Mouse (Mus musculus) intestine, postnatal 0 days (tissue): ENCODE results near the gene Slc41a2. TPM values are rescaled to one million over a fixed set of nuclear protein-coding genes. Genes with fewer than 3 reads are reported as not detected.

Source experiments
- ATAC-seq: fragments of 200-750 bp; cut with Nextera tagmentation; 2 replicates; pipeline ENCODE4 v1.8.0; 2017; ENCODE audit warnings: mild to moderate bottlenecking, moderate TSS enrichment, moderate library complexity
- H3K27ac ChIP-seq: fragments of 300-500 bp; sonication (generic); 2 replicates; pipeline ENCODE4 v1.5.1; 2014; ENCODE audit warnings: mild to moderate bottlenecking, low read depth, low read length, moderate library complexity
- H3K27me3 ChIP-seq: fragments of 300-500 bp; sonication (generic); replicated peaks from 2 replicates; pipeline ENCODE4 v1.6.1; 2014; ENCODE audit warnings: low read length, mixed read lengths; ENCODE audit not compliant: control insufficient read depth, insufficient read depth
- H3K36me3 ChIP-seq: fragments of 300-500 bp; sonication (generic); 2 replicates; pipeline ENCODE4 v1.6.1; 2014; ENCODE audit warnings: mild to moderate bottlenecking, moderate library complexity; ENCODE audit not compliant: control insufficient read depth, insufficient read depth
- H3K4me1 ChIP-seq: fragments of 300-500 bp; sonication (generic); replicated peaks from 2 replicates; pipeline ENCODE4 v1.6.1; 2014; ENCODE audit warnings: antibody characterized with exemption, low read length, mixed read lengths; ENCODE audit not compliant: control insufficient read depth, insufficient read depth
- H3K4me2 ChIP-seq: fragments of 300-500 bp; sonication (generic); replicated peaks from 2 replicates; pipeline ENCODE4 v1.6.1; 2014; ENCODE audit warnings: low read depth, mild to moderate bottlenecking, moderate library complexity
- H3K4me3 ChIP-seq: fragments of 300-500 bp; sonication (generic); 2 replicates; pipeline ENCODE4 v1.5.1; 2014; ENCODE audit warnings: low read depth, low read length
- H3K9ac ChIP-seq: fragments of 300-500 bp; sonication (generic); 2 replicates; pipeline ENCODE4 v1.6.1; 2014; ENCODE audit warnings: mild to moderate bottlenecking, low read depth, low read length
- H3K9me3 ChIP-seq: fragments of 300-500 bp; sonication (generic); 2 replicates; pipeline ENCODE4 v1.6.1; 2016; ENCODE audit warnings: mixed run types; ENCODE audit not compliant: control insufficient read depth
- CTCF ChIP-seq: sonication (generic); IDR thresholded peaks from 2 replicates; pipeline ENCODE4 v1.5.1; 2016; ENCODE audit warnings: low read depth, mild to moderate bottlenecking, control low read depth, antibody characterized with exemption, moderate library complexity
- WGBS: fragments of 180-500 bp; shearing (Covaris S2); extraction: QIAGEN DNeasy Blood & Tissue Kit; methylation state at CpG from one replicate; pipeline ENCODE4 v1.1.7; 2014; 5-methylcytosine and 5-hydroxymethylcytosine counted together
- polyA plus RNA-seq: library from polyadenylated mRNA; unstranded; fragments of >200 nt; fragmentation: Nextera tagmentation; extraction: Ambion mirVana; gene quantifications from 2 replicates; pipeline ENCODE4 v1.2.1, GENCODE M21; 2015

Slc41a2 gene
- polyA plus RNA-seq, 1 experiment from 2014 or later, result 1.9 TPM

DNA sequence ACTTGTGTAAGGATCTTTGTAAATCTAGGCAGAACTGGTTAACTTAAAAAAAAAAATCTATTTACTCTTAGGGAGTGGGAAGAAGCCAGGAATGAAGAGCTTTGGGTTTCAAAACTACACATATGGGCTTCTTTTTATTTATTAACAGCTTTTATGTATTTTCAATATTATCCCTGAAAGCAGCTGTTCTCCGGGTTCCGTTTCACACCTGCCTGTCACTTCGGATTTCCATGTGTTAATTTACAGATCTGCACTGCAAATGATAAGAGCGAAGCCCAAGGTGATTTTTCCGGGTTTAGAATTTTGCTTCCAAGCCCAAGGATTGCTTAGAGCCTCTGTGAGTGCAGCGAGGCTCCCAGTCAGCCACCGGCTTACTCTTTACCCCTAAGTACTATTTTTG is 129.2 kb downstream of the Slc41a2 start:
- no peak overlapping the region for H3K4me3 ChIP-seq
- H3K9ac ChIP-seq, result no peak overlapping the region
- H3K36me3 ChIP-seq, result no peaks in the 10 kb centered on the region
- ATAC-seq, result no peak
- 76% methylated on average over 7 of the region's 7 CpGs for WGBS
- TF ChIP-seq CTCF, result no peak
- H3K27ac ChIP-seq, result no peak overlapping the region
- H3K27me3 ChIP-seq, result no peaks in the 10 kb centered on the region
- H3K9me3 ChIP-seq, result no peaks in the 10 kb centered on the region
- H3K4me2 ChIP-seq, result no peak overlapping the region
- no peaks in the 10 kb centered on the region for H3K4me1 ChIP-seq

DNA sequence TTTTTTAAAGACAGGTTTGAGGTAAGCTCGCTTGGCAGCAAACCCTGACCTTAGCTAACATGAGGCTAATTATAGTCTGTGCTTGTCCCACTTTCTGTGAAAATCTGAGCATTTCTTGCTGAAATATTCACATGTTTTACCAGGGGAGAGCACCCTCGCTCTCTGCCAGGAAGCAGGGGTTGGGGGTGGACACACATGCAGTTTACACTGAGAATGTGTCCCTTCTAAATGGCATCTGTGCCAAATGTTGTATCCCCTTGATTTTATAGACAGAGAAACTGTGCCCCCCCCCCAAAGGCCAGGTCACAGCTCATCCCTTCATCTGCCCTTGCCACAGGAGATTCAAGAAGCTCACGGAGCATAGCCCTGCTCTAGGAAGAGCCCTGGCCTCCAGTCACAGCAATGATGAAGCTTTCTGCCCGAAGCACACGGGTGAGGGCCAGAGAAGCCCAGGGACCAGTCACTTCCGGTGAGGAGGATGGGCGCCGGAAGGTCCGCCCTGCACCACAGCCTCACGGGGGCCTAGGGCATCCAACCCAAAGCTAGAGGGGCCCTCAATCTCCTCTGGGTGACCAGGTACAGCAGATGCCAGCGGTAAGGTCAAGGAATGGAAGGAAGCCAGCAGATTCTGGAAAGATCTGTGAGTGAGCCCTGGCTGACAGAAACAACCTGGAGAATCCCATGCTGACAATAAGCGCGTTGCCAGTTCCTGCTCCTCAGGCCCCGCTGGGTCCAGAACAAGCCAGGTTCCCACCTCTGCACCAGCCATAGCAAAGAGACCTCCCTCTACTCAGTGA is 134.6 kb downstream of the Slc41a2 start:
- H3K9ac ChIP-seq, result no peak overlapping the region
- no peak overlapping the region for H3K27ac ChIP-seq
- H3K4me3 ChIP-seq, result no peak overlapping the region
- H3K9me3 ChIP-seq, result no peaks in the 10 kb centered on the region
- H3K4me2 ChIP-seq, result no peak overlapping the region
- H3K4me1 ChIP-seq, result no peaks in the 10 kb centered on the region
- WGBS, result 89% methylated on average over 14 of the region's 14 CpGs
- H3K36me3 ChIP-seq, result no peaks in the 10 kb centered on the region
- TF ChIP-seq CTCF, result no peak
- no peaks in the 10 kb centered on the region for H3K27me3 ChIP-seq
- no peak for ATAC-seq

DNA sequence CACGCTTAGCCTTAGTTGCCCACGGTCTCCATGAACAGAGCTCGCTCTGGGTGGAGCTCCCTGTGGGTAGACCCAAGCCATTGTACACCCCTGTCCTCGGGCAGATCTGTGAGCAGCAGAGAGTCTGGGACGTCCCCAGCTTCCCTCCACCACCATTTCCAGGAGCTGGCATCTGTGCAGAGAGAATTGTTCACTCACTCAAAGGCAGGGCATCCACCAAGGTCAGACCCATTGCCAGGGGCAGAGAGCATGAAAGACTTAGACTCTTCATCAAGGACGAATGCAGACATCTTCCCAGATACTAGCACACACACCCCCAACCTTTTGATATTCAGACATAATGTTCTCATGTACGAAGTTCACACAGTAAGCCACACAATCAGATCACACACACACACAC is 136.2 kb downstream of the Slc41a2 start:
- H3K4me1 ChIP-seq, result no peaks in the 10 kb centered on the region
- no peak overlapping the region for H3K4me3 ChIP-seq
- H3K27me3 ChIP-seq, result no peaks in the 10 kb centered on the region
- WGBS, result 84% methylated on average over 7 of the region's 7 CpGs
- H3K36me3 ChIP-seq, result no peaks in the 10 kb centered on the region
- H3K9ac ChIP-seq, result no peak overlapping the region
- TF ChIP-seq CTCF, result no peak
- ATAC-seq, result no peak
- H3K9me3 ChIP-seq, result no peaks in the 10 kb centered on the region
- H3K27ac ChIP-seq, result no peak overlapping the region
- no peak overlapping the region for H3K4me2 ChIP-seq

DNA sequence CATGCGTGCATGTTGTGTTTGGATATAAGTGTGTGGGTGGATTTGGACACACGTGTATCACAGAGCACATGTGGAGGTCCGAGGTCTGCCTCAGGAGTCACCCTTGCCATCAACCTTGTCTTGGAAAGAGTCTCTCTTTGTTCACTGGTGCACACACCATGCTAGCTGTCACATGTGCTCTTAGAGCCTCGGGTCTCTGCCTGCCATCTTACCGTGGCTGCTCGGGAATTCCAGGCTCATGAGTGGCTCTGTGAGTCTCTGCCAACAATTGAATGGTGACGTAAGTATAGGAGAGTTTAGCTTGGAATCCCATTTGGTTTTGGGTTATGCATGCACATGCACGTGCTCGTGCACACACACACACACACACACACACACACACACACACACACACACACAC is 138.4 kb downstream of the Slc41a2 start:
- Histone ChIP-seq H3K9me3 (no peaks in the 10 kb centered on the region), H3K27me3 (no peaks in the 10 kb centered on the region), H3K36me3 (no peaks in the 10 kb centered on the region), H3K4me3 (no peak overlapping the region), H3K4me1 (no peaks in the 10 kb centered on the region), H3K27ac (no peak overlapping the region), H3K9ac (no peak overlapping the region), H3K4me2 (no peak overlapping the region)
- no peak for TF ChIP-seq CTCF
- 85% methylated on average over 9 of the region's 9 CpGs for WGBS
- no peak for ATAC-seq

DNA sequence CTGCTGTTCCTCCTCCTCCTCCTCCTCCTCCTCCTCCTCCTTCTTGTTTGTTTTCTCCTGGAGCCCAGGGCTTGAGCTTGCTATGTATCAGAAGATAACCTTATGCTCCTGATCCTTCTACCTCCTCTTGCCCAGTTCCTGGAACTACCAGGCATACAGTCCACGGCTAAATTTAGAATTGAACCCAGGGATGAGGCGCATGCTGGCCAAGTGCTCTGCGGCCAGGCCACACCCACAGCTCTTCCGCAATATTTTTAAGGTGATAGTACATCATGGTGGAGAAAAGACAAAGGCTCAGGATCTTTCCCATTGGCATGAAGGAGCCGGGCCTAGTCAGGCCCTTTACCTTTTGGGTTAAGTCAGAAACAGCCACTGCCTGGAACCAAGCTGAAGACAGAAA is 139.0 kb downstream of the Slc41a2 start:
- Histone ChIP-seq H3K4me1 (no peaks in the 10 kb centered on the region), H3K9ac (no peak overlapping the region), H3K27me3 (no peaks in the 10 kb centered on the region), H3K36me3 (no peaks in the 10 kb centered on the region), H3K9me3 (no peaks in the 10 kb centered on the region), H3K4me2 (no peak overlapping the region), H3K4me3 (no peak overlapping the region), H3K27ac (no peak overlapping the region)
- no peak for TF ChIP-seq CTCF
- no peak for ATAC-seq
- 65% methylated on average over 5 of the region's 5 CpGs for WGBS

DNA sequence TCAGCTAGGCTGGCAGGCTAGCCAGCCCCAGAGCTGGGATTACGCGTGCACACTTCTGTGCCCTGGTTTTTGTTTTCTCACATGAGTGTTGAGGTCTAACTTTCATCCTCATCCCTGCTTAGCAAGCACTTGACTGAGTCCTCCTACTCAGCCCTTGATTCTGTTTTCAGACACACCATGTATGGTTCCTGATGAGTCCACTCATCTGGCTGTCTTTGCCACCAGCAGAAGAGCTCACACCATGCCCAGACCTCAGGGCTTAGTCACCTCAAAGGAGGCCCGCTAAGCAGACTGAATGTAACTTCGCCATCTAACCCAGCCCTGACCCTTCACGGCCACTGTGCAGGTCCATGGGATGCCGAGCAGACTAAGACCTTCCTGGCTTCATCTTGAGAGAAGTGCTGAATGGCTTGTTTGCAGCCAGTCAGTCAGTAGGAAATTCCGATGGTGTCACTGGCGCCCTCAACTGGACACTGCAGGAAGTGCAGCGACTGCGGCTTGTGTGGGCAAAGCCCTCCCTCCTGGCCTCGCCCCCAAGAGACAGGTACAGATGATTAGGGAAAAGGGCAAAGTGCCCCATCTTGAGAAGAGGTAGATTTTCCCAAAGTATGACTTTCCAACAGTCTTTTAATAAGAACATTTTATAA is 139.9 kb downstream of the Slc41a2 start:
- H3K27ac ChIP-seq, result no peak overlapping the region
- no peaks in the 10 kb centered on the region for H3K27me3 ChIP-seq
- no peaks in the 10 kb centered on the region for H3K36me3 ChIP-seq
- TF ChIP-seq CTCF, result peak; percentile 85
- H3K9ac ChIP-seq, result no peak overlapping the region
- WGBS, result 58% methylated on average over 11 of the region's 11 CpGs
- H3K9me3 ChIP-seq, result no peaks in the 10 kb centered on the region
- no peak overlapping the region for H3K4me3 ChIP-seq
- no peaks in the 10 kb centered on the region for H3K4me1 ChIP-seq
- no peak for ATAC-seq
- H3K4me2 ChIP-seq, result no peak overlapping the region
